Mouse (Mus musculus) liver, embryonic 11.5 days (tissue): ENCODE measurements around the gene Gm7356. TPM values are rescaled to one million over a fixed set of nuclear protein-coding genes. Genes with fewer than 3 reads are reported as not detected.
"Not testable (repeated sequence)": the region's sequence is repeated elsewhere in the genome, so short reads cannot be mapped to it uniquely, and the experiment has no call there.

Experiments used
- ATAC-seq: fragments of 200-750 bp; cut with Nextera tagmentation; replicated peaks from 2 replicates; pipeline ENCODE4 v1.8.0; 2017; ENCODE audit warnings: moderate number of reproducible peaks, mild to moderate bottlenecking, moderate TSS enrichment, moderate library complexity; ENCODE audit not compliant: low FRiP score
- DNase-seq: peaks from one replicate; pipeline ENCODE4 v3.0.0-alpha.2; 2017; ENCODE audit warnings: low spot score
- H3K27ac ChIP-seq: fragments of 300-500 bp; sonication (generic); 2 replicates; pipeline ENCODE4 v1.5.1; 2014; ENCODE audit warnings: mild to moderate bottlenecking, low read depth, low read length, control low read depth
- H3K27me3 ChIP-seq: fragments of 300-500 bp; sonication (generic); replicated peaks from 2 replicates; pipeline ENCODE4 v1.6.1; 2014; ENCODE audit warnings: low read length, mixed read lengths; ENCODE audit not compliant: control insufficient read depth, insufficient read depth
- H3K36me3 ChIP-seq: fragments of 300-500 bp; sonication (generic); 2 replicates; pipeline ENCODE4 v1.6.1; 2014; ENCODE audit warnings: mild to moderate bottlenecking, low read length, moderate library complexity, mixed read lengths; ENCODE audit not compliant: control insufficient read depth, insufficient read depth
- H3K4me1 ChIP-seq: fragments of 300-500 bp; sonication (generic); replicated peaks from 2 replicates; pipeline ENCODE4 v1.6.1; 2014; ENCODE audit warnings: low read length, mixed read lengths; ENCODE audit not compliant: control insufficient read depth, insufficient read depth
- H3K4me2 ChIP-seq: fragments of 300-500 bp; sonication (generic); 2 replicates; pipeline ENCODE4 v1.6.1; 2014; ENCODE audit warnings: mild to moderate bottlenecking, control low read depth, moderate library complexity
- H3K4me3 ChIP-seq: fragments of 300-500 bp; sonication (generic); 2 replicates; pipeline ENCODE4 v1.5.1; 2014; ENCODE audit warnings: low read depth, low read length, control low read depth
- H3K9ac ChIP-seq: fragments of 300-500 bp; sonication (generic); 2 replicates; pipeline ENCODE4 v1.6.1; 2014; ENCODE audit warnings: low read depth, low read length, control low read depth
- H3K9me3 ChIP-seq: fragments of 300-500 bp; sonication (generic); 2 replicates; pipeline ENCODE4 v1.6.1; 2016; ENCODE audit warnings: low read length, inconsistent platforms, mixed read lengths; ENCODE audit not compliant: control insufficient read depth
- WGBS: fragments of 180-500 bp; shearing (Covaris S2); extraction: QIAGEN DNeasy Blood & Tissue Kit; methylation state at CpG from one replicate; pipeline ENCODE4 v1.1.7; 2014; 5-methylcytosine and 5-hydroxymethylcytosine counted together
- polyA plus RNA-seq: library from polyadenylated mRNA; unstranded; fragments of >200 nt; fragmentation: Nextera tagmentation; extraction: Ambion mirVana; gene quantifications from 2 replicates; pipeline ENCODE4 v1.2.1, GENCODE M21; 2014

Gm7356 gene
- polyA plus RNA-seq, 1 experiment from 2014 or later, result not detected

DNA sequence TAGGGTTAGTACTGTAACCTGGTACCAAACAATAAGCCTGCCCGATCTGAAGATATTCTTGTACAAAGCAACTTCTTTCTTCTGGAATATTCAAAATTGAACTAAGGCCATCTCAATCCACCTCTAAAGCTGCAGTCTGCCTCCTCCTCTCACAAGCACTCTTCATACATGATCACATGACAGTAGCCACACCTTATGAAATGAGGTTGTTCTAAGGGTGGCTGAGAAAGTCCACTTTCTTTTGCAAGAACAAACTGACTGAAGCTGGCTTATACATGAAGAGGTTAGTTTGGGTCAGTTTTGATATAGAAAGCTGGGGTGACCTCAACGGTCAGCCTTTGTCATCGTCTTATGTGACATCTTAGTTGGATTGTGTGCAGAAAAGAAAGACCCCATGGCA lies 41.3 kb downstream of the Gm7356 start:
- H3K27ac ChIP-seq, H3K36me3 ChIP-seq, H3K4me2 ChIP-seq, H3K4me3 ChIP-seq, DNase-seq, ATAC-seq, H3K9ac ChIP-seq, H3K9me3 ChIP-seq, H3K4me1 ChIP-seq, H3K27me3 ChIP-seq: not testable (repeated sequence)
- 85% methylated on average over 3 of the region's 3 CpGs for WGBS

DNA sequence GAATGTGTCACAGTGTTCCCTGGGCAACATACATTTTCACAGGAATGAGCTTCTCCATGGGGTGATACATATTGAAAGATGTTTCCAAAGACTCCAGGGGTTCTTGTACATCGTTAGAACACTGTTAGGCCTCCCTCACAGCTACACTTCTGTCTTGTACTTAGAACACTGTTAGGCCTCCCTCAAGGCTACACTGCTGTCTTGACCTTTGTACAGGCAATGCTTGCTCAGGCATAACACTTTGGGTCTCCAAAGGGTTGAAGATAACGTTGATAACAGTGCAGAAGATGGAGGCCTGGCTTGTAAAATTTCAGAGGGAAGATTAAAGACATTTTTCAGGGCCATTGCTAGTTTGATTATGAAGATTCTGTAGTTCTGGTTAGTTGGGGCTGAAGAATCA lies 45.4 kb downstream of the Gm7356 start:
- not testable (repeated sequence) for ATAC-seq, H3K4me1 ChIP-seq, H3K9me3 ChIP-seq, H3K4me2 ChIP-seq, H3K9ac ChIP-seq, H3K27me3 ChIP-seq, H3K36me3 ChIP-seq, H3K4me3 ChIP-seq, H3K27ac ChIP-seq, DNase-seq
- 38% methylated on average over 1 of the region's 2 CpGs for WGBS

- not testable (repeated sequence) for H3K27ac ChIP-seq, H3K4me2 ChIP-seq, H3K4me3 ChIP-seq, H3K9ac ChIP-seq, H3K4me1 ChIP-seq, ATAC-seq, H3K36me3 ChIP-seq, DNase-seq, H3K27me3 ChIP-seq, H3K9me3 ChIP-seq
- 75% methylated on average over 1 of the region's 1 CpGs for WGBS
Observed at GRCm38 (mm10) chr17:13951570-13951969, 51.9 kb downstream of the Gm7356 start.

Other genes starting within 250 kb of the Gm7356 start
- 34.3 and 34.6 TPM in 2 replicates for gene Afdn, start 243.2 kb downstream of the Gm7356 start, polyA plus RNA-seq
- 1.2 and 1.4 TPM in 2 replicates for gene Tcte2, start 241.9 kb downstream of the Gm7356 start, polyA plus RNA-seq
- gene Gm7168, start 55.3 kb downstream of the Gm7356 start, polyA plus RNA-seq, result not detected in 2 replicates
- gene Gm7358, start 55.8 kb upstream of the Gm7356 start, polyA plus RNA-seq, result not detected in 2 replicates
- 2.3 and 3.0 TPM in 2 replicates for gene Dact2, start 200.6 kb upstream of the Gm7356 start, polyA plus RNA-seq